Mouse (Mus musculus) MEL (cell line): ENCODE data around the gene Pik3c2b.

Source experiments
- CHD2 ChIP-seq: IDR thresholded peaks from 2 replicates; pipeline ENCODE4 v1.6.1; 2011; ENCODE audit warnings: low read length, improper control_type of control experiment
- EP300 ChIP-seq, 2 experiments: IDR thresholded peaks; 2 replicates each; pipeline ENCODE4 v1.6.1; 2011; ENCODE audit warnings: improper control_type of control experiment in 2 of 2, low read length in 2 of 2, low read depth in 1 of 2, mild to moderate bottlenecking in 1 of 2
- POLR2AphosphoS2 ChIP-seq: IDR thresholded peaks from 2 replicates; pipeline ENCODE4 v1.6.1; 2011; ENCODE audit warnings: low read length, improper control_type of control experiment
- USF1 ChIP-seq: IDR thresholded peaks from 2 replicates; pipeline ENCODE4 v1.6.1; 2014; ENCODE audit warnings: low read depth, mild to moderate bottlenecking, inconsistent platforms, low read length, improper control_type of control experiment, moderate library complexity

DNA sequence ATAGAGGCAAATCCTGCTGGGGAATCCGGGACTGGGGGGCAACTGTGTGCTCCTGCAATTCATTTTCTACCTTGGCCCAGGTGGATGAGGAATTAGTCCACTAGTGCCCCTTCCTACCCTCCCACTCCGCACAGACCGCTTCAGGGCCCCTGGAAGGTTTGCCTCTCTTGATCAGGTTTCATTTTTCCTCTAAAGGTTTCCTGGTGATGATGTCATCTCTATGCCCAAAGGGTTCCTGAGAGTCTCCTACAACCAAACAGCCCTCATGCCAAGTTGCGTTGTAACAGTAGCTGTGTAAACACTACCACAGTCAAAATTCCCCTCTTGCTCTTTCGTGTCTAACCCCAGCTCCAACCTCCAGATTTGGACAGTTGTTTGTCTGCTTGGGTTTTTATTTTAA is 101.9 kb downstream of the Pik3c2b start:
- no peak for TF ChIP-seq POLR2AphosphoS2
- no peak for TF ChIP-seq USF1
- TF ChIP-seq EP300 (IDR thresholded peaks at IDR 0.05; ENCODE audit: low read depth in 1 of 2, low read length in 2 of 2) = no peak
- TF ChIP-seq CHD2 = no peak
